Mouse (Mus musculus) heart, adult 11 months (tissue): ENCODE measurements around the gene Reps2.
A peak's percentile ranks its signal among the peaks of the same experiment; 100 is the strongest.

Experiments
- DNase-seq: peaks from one replicate; pipeline ENCODE4 v3.0.0; 2022

The Reps2 gene

GRCm38 (mm10) chrX:162643091-162643788 lies at the start of gene Reps2:
Gene Reps2 (minus strand): TSS chrX:162643649.
- DNase-seq = peak; percentile 97

GRCm38 (mm10) chrX:162691272-162691671 lies 47.8 kb upstream of the Reps2 start:
- no peak for DNase-seq

GRCm38 (mm10) chrX:162685394-162685793 lies 41.9 kb upstream of the Reps2 start:
- no peak for DNase-seq

GRCm38 (mm10) chrX:162679506-162679905 lies 36.1 kb upstream of the Reps2 start:
- no peak for DNase-seq

GRCm38 (mm10) chrX:162678820-162679219 lies 35.4 kb upstream of the Reps2 start:
- no peak for DNase-seq

GRCm38 (mm10) chrX:162666166-162666565 lies 22.7 kb upstream of the Reps2 start:
- no peak for DNase-seq

GRCm38 (mm10) chrX:162660182-162660581 lies 16.7 kb upstream of the Reps2 start:
- no peak for DNase-seq

GRCm38 (mm10) chrX:162653518-162653917 lies 10.1 kb upstream of the Reps2 start:
- DNase-seq = peak; percentile 92

- DNase-seq = no peak
Observed at GRCm38 (mm10) chrX:162652445-162652844, 9.0 kb upstream of the Reps2 start.

GRCm38 (mm10) chrX:162651125-162651524 lies 7.7 kb upstream of the Reps2 start:
- DNase-seq = no peak

- no peak for DNase-seq
Observed at GRCm38 (mm10) chrX:162643789-162644092, 292 bp upstream of the Reps2 start.

GRCm38 (mm10) chrX:162642402-162643090 lies 903 bp downstream of the Reps2 start:
- peak; percentile 87 for DNase-seq

GRCm38 (mm10) chrX:162641764-162642163 lies 1.7 kb downstream of the Reps2 start:
- DNase-seq = no peak

GRCm38 (mm10) chrX:162635159-162635558 lies 8.3 kb downstream of the Reps2 start:
- no peak for DNase-seq

GRCm38 (mm10) chrX:162622091-162622437 lies 21.4 kb downstream of the Reps2 start:
- DNase-seq = no peak

GRCm38 (mm10) chrX:162621194-162622090 lies 22.0 kb downstream of the Reps2 start:
- DNase-seq = no peak

- DNase-seq = no peak
Observed at GRCm38 (mm10) chrX:162619705-162620104, 23.7 kb downstream of the Reps2 start.

GRCm38 (mm10) chrX:162618547-162618946 lies 24.9 kb downstream of the Reps2 start:
- no peak for DNase-seq

GRCm38 (mm10) chrX:162606113-162606512 lies 37.3 kb downstream of the Reps2 start:
- no peak for DNase-seq

GRCm38 (mm10) chrX:162599666-162600065 lies 43.8 kb downstream of the Reps2 start:
- no peak for DNase-seq

- DNase-seq = no peak
Observed at GRCm38 (mm10) chrX:162591005-162591801, 52.2 kb downstream of the Reps2 start.

- peak; percentile 9 for DNase-seq
Observed at GRCm38 (mm10) chrX:162590145-162590790, 53.2 kb downstream of the Reps2 start.
